Mouse (Mus musculus) ES-Bruce4 (cell line): ENCODE data around the gene Apof.

ENCODE experiments used
- CTCF ChIP-seq: IDR thresholded peaks from one replicate; pipeline ENCODE4 v1.8.1; 2011; ENCODE audit warnings: low read depth, low read length
- EP300 ChIP-seq: IDR thresholded peaks from 2 replicates; pipeline ENCODE4 v1.6.1; 2011; ENCODE audit warnings: low read depth, low read length; ENCODE audit not compliant: insufficient read depth
- POLR2A ChIP-seq: IDR thresholded peaks from one replicate; pipeline ENCODE4 v1.8.1; 2011; ENCODE audit warnings: low read length; ENCODE audit not compliant: insufficient read depth

DNA sequence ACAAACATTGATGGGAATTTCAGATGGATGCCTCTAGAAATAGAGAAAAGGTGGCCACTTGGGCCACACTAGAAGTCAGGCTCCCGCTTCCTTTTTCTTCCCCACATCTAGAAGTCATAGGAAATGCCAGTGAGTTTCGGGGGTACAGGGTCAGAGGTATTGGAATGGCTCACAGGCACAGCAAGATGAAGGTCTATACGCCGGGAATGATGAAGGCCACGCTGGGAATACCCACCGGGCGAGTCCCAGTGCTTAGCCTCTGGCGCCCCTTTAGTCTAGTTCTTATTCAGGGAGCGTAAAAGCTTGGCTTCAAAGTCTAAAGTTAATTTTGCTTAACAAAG, 34.3 kb downstream of the Apof start:
- TF ChIP-seq CTCF: no peak
- TF ChIP-seq POLR2A: no peak
- TF ChIP-seq EP300: no peak
